Mouse (Mus musculus): Measurements from ENCODE around the gene Vasp. TPM values are rescaled to one million over a fixed set of nuclear protein-coding genes. Genes with fewer than 3 reads are reported as not detected.
A peak's percentile ranks its signal among the peaks of the same experiment; 100 is the strongest.

The Vasp gene
- polyA plus RNA-seq, 1 experiment from 2014 or later: 108 TPM

DNA sequence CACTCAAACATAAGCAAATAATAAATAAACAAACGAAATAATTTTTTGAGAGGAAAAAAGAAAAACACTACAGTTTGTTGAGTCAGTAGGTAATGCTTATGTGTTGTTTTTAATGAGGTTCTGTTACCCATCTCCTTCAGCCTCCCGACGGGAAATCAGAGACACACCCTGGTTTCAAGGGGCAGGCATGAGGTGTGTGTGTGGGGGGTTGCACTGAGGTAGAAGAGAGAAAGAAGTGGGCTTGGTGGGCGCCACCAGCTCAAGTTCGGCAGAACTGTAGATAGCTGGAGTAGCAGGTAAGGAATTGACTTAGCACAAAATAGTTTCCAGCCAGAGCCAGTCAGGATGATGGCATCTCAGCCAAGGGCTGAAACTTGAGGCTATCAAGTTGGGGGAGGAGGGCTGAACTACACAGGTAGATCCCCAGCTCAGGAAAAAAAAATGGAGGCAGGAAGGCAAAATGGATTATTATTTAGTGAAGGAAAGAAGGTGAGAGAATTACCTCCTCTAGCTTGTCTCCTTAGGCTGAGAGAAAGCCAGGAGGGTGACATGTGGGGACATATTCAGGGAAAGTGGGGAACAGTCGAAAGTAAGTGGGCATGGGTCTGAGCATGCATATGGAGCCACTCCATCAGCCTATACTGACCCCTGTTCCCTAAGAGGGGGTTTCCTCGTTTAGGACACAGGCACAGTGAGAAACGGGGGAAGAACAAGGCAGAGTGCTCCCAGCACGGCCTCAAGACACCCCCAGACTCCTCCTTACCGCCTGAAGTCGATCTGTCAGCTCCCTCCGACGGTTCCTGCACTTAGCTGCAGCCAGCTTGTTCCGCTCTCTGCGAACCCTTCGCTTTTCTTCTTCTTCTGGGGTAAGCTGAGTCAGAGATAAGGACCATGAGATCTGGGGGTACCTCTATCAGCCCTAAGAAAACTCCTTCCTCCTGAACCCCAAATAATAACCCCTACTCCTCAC lies 34.5 kb upstream of the Vasp start:
- DNase-seq (ENCODE audit: low spot score) (no peak), ATAC-seq (ENCODE audit: low FRiP score, low TSS enrichment) (no peak)
- no peak overlapping the region for H3K27ac ChIP-seq (replicated peaks)
- peaks cover 8% of the 10 kb centered on the region; the same call in 1 of the 2 replicates for H3K4me1 ChIP-seq (replicated peaks; ENCODE audit: control insufficient read depth, insufficient read depth)
- no peak overlapping the region for H3K4me2 ChIP-seq (replicated peaks; ENCODE audit: low read depth)
- H3K4me3 ChIP-seq (ENCODE audit: low read depth, low read length): no peak overlapping the region
- no peak for TF ChIP-seq CTCF (IDR thresholded peaks at IDR 0.05; ENCODE audit: low read depth)
- no peak for TF ChIP-seq EP300 (optimal IDR thresholded peaks at IDR 0.05)
- WGBS: 53% methylated on average over 16 of the region's 16 CpGs
- no peaks in the 10 kb centered on the region for H3K36me3 ChIP-seq (ENCODE audit: control insufficient read depth, insufficient read depth, low read length)
- H3K27me3 ChIP-seq (ENCODE audit: control insufficient read depth, insufficient read depth, low read length): peaks cover 3% of the 10 kb centered on the region; the same call in 1 of the 2 replicates
- no peaks in the 10 kb centered on the region for H3K9me3 ChIP-seq (ENCODE audit: control insufficient read depth, low read length)
- H3K9ac ChIP-seq (ENCODE audit: low read length): no peak overlapping the region

DNA sequence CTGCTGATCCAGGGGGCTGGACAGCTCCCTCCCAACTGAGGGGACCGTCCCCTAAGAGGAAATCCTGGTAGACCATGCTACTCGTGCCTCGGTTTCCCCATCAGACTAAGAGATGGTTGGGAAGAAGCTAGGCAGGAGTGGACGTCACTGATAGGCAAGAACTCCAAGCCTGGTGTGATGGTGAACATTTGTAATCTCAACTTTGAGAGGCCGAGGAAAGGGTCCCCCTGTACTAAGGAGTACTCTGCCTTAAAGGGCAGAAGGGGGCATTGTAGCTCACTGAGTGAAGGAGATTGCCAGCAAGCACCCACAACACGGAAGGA lies 33.8 kb upstream of the Vasp start:
- no peak for ATAC-seq (ENCODE audit: low FRiP score, low TSS enrichment)
- H3K4me3 ChIP-seq (ENCODE audit: low read depth, low read length): no peak overlapping the region
- H3K27ac ChIP-seq (replicated peaks): no peak overlapping the region
- DNase-seq (ENCODE audit: low spot score): no peak
- peaks cover 8% of the 10 kb centered on the region; the same call in 1 of the 2 replicates for H3K4me1 ChIP-seq (replicated peaks; ENCODE audit: control insufficient read depth, insufficient read depth)
- WGBS: 12% methylated on average over 6 of the region's 6 CpGs
- peaks cover 3% of the 10 kb centered on the region; the same call in 1 of the 2 replicates for H3K27me3 ChIP-seq (ENCODE audit: control insufficient read depth, insufficient read depth, low read length)
- H3K36me3 ChIP-seq (ENCODE audit: control insufficient read depth, insufficient read depth, low read length): no peaks in the 10 kb centered on the region
- H3K4me2 ChIP-seq (replicated peaks; ENCODE audit: low read depth): no peak overlapping the region
- H3K9me3 ChIP-seq (ENCODE audit: control insufficient read depth, low read length): no peaks in the 10 kb centered on the region
- H3K9ac ChIP-seq (ENCODE audit: low read length): no peak overlapping the region
- TF ChIP-seq EP300 (optimal IDR thresholded peaks at IDR 0.05): no peak
- TF ChIP-seq CTCF (IDR thresholded peaks at IDR 0.05; ENCODE audit: low read depth): no peak

DNA sequence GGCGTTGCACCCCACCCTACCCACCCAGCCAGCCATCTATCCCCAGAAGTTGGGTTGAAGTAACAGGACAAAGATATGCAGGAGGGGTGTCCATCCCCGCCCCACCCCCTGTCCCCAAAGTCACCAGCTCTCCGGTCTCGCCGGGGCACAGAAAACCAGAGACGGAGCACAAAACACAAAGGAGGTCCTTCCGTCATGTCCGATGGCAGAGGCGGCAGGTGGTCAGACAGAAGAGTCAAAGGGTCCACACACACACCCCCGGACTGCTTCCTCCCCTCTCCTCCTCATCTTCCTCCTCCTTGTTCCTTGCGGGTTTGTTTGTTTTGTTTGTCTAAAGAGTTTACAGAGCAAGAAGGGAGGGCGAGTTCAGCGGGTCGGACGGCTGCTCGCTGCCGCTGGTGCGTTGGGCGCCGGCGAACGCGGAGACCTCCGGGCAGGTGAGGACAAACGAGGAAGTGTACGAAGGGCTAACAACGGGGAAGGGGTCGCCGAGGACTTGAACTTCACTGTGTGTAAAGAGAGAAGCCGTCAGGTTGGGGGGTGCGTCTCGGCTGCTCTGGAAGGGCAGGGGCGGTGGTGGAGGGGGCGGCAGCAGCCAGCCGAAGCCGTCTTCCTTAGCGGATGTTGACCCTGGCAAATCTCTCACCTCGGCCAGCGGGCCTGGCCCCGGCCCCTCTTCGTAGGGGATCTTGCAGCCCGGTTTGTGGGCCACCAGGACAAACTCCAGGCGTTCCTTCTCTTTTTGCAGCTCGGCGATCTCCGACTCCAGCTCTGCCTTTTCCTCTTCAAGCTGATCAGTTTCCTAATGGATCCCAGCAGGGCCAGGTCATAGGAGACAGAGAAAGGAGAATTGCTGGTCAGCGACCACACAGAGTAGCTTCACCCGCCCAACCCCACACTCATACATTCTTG lies 33.1 kb upstream of the Vasp start:
- H3K36me3 ChIP-seq (ENCODE audit: control insufficient read depth, insufficient read depth, low read length): no peaks in the 10 kb centered on the region
- H3K4me2 ChIP-seq (replicated peaks; ENCODE audit: low read depth): peak overlapping the region; percentile 60
- H3K27ac ChIP-seq (replicated peaks): no peak overlapping the region
- peaks cover 8% of the 10 kb centered on the region; the same call in 1 of the 2 replicates for H3K4me1 ChIP-seq (replicated peaks; ENCODE audit: control insufficient read depth, insufficient read depth)
- ATAC-seq (ENCODE audit: low FRiP score, low TSS enrichment) (no peak), DNase-seq (ENCODE audit: low spot score) (no peak)
- TF ChIP-seq CTCF (IDR thresholded peaks at IDR 0.05; ENCODE audit: low read depth): no peak
- TF ChIP-seq EP300 (optimal IDR thresholded peaks at IDR 0.05): no peak
- peak overlapping the region; percentile 35 for H3K4me3 ChIP-seq (ENCODE audit: low read depth, low read length)
- H3K27me3 ChIP-seq (ENCODE audit: control insufficient read depth, insufficient read depth, low read length): peaks cover 3% of the 10 kb centered on the region; the same call in 1 of the 2 replicates
- no peaks in the 10 kb centered on the region for H3K9me3 ChIP-seq (ENCODE audit: control insufficient read depth, low read length)
- H3K9ac ChIP-seq (ENCODE audit: low read length): 0 out of 2 replicates have a peak overlapping the region, but pooled peaks have one; percentile 38
- 4% methylated on average over 45 of the region's 48 CpGs for WGBS

DNA sequence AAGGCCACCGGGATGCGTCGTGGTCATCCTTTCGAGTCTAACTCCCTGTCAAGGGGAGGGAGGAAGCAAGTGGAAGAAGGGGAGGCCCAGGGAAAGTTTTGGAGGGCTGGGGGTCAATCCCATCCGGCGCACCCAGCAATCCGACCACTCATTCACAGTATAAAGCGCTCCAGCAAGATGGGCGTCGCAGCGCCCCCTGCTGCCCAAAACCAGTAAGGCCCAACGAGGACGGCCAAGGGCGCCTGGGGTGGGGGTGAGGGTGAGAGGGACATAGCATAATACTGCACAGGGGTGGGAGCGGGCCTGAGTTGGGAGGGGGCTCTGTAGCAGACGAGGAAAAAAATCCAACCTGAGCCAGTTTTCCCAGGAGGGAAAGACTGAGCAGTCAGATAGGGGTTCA lies 32.2 kb upstream of the Vasp start:
- peak; percentile 85 for TF ChIP-seq CTCF (IDR thresholded peaks at IDR 0.05; ENCODE audit: low read depth)
- no peak for TF ChIP-seq EP300 (optimal IDR thresholded peaks at IDR 0.05)
- 1% methylated on average over 16 of the region's 16 CpGs for WGBS
- peak overlapping the region; percentile 20 for H3K4me3 ChIP-seq (ENCODE audit: low read depth, low read length)
- no peak overlapping the region for H3K27ac ChIP-seq (replicated peaks)
- H3K27me3 ChIP-seq (ENCODE audit: control insufficient read depth, insufficient read depth, low read length): peaks cover 3% of the 10 kb centered on the region; the same call in 1 of the 2 replicates
- no peak overlapping the region for H3K9ac ChIP-seq (ENCODE audit: low read length)
- ATAC-seq (ENCODE audit: low FRiP score, low TSS enrichment) (no peak), DNase-seq (ENCODE audit: low spot score) (peak; percentile 84)
- H3K9me3 ChIP-seq (ENCODE audit: control insufficient read depth, low read length): no peaks in the 10 kb centered on the region
- peaks cover 5% of the 10 kb centered on the region; the same call in 1 of the 2 replicates for H3K4me1 ChIP-seq (replicated peaks; ENCODE audit: control insufficient read depth, insufficient read depth)
- H3K4me2 ChIP-seq (replicated peaks; ENCODE audit: low read depth): peak overlapping the region; percentile 60
- no peaks in the 10 kb centered on the region for H3K36me3 ChIP-seq (ENCODE audit: control insufficient read depth, insufficient read depth, low read length)

DNA sequence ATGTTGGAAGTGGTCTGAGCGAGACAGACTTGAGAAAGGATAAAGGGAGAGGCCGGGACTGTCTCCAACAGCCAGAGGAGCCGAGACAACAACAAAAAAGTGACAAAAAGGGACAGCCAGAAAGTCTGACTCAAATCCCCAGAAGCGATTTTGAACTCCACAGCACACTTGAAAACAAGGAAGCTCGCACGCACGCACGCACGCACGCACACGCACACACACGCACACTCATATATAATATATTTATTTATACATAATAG lies 31.4 kb upstream of the Vasp start:
- Histone ChIP-seq H3K9me3 (ENCODE audit: control insufficient read depth, low read length) (no peaks in the 10 kb centered on the region), H3K4me3 (ENCODE audit: low read depth, low read length) (no peak overlapping the region), H3K27ac (replicated peaks) (no peak overlapping the region), H3K27me3 (ENCODE audit: control insufficient read depth, insufficient read depth, low read length) (peaks cover 3% of the 10 kb centered on the region; the same call in 1 of the 2 replicates), H3K9ac (ENCODE audit: low read length) (no peak overlapping the region), H3K4me1 (replicated peaks; ENCODE audit: control insufficient read depth, insufficient read depth) (peaks cover 5% of the 10 kb centered on the region; the same call in 1 of the 2 replicates), H3K36me3 (ENCODE audit: control insufficient read depth, insufficient read depth, low read length) (no peaks in the 10 kb centered on the region), H3K4me2 (replicated peaks; ENCODE audit: low read depth) (no peak overlapping the region)
- DNase-seq (ENCODE audit: low spot score) (no peak), ATAC-seq (ENCODE audit: low FRiP score, low TSS enrichment) (no peak)
- TF ChIP-seq CTCF (IDR thresholded peaks at IDR 0.05; ENCODE audit: low read depth) (no peak), EP300 (optimal IDR thresholded peaks at IDR 0.05) (no peak)
- 84% methylated on average over 12 of the region's 12 CpGs for WGBS
